Mouse (Mus musculus): ENCODE measurements at regions not wholly inside any gene's neighbourhood (a gene's known extent, or its start where the extent isn't known, plus 50 kb on each side); places are given as distances from the start of the nearest gene placed in this dataset.
A peak's percentile ranks its signal among the peaks of the same experiment; 100 is the strongest.

- no peak for DNase-seq
These were observed 404.3 kb downstream of the Cetn3 start for GRCm38 (mm10) chr13:82187196-82187595.

GRCm38 (mm10) chr13:82200739-82201138 lies 417.9 kb downstream of the Cetn3 start:
- peak; percentile 4 for DNase-seq

GRCm38 (mm10) chr13:82225430-82225829 lies 442.6 kb downstream of the Cetn3 start:
- no peak for DNase-seq

- DNase-seq = no peak
These were observed 451.0 kb downstream of the Cetn3 start for GRCm38 (mm10) chr13:82233901-82234300.

GRCm38 (mm10) chr13:82246231-82246630 lies 463.4 kb downstream of the Cetn3 start:
- no peak for DNase-seq

GRCm38 (mm10) chr13:82250361-82250760 lies 467.5 kb downstream of the Cetn3 start:
- DNase-seq = no peak

- no peak for DNase-seq
These were observed 475.6 kb downstream of the Cetn3 start for GRCm38 (mm10) chr13:82258491-82258935.

- DNase-seq = no peak
These were observed 481.4 kb downstream of the Cetn3 start for GRCm38 (mm10) chr13:82264236-82264635.

- DNase-seq = no peak
These were observed 482.3 kb downstream of the Cetn3 start for GRCm38 (mm10) chr13:82265170-82265569.

GRCm38 (mm10) chr13:82265736-82266135 lies 482.9 kb downstream of the Cetn3 start:
- DNase-seq = no peak

GRCm38 (mm10) chr13:82274733-82275132 lies 491.9 kb downstream of the Cetn3 start:
- no peak for DNase-seq

GRCm38 (mm10) chr13:82276001-82276400 lies 493.1 kb downstream of the Cetn3 start:
- DNase-seq = peak; percentile 24

- no peak for DNase-seq
These were observed 497.9 kb downstream of the Cetn3 start for GRCm38 (mm10) chr13:82280744-82281143.

- no peak for DNase-seq
These were observed 513.0 kb downstream of the Cetn3 start for GRCm38 (mm10) chr13:82295834-82296233.

GRCm38 (mm10) chr13:82304227-82304626 lies 521.4 kb downstream of the Cetn3 start:
- no peak for DNase-seq

GRCm38 (mm10) chr13:82305076-82305475 lies 522.2 kb downstream of the Cetn3 start:
- DNase-seq = no peak

GRCm38 (mm10) chr13:82308336-82308735 lies 525.5 kb downstream of the Cetn3 start:
- DNase-seq = peak; percentile 30

GRCm38 (mm10) chr13:82316573-82317202 lies 533.8 kb downstream of the Cetn3 start:
- DNase-seq = peak; percentile 40

- DNase-seq = peak; percentile 42
These were observed 534.3 kb downstream of the Cetn3 start for GRCm38 (mm10) chr13:82317203-82317580.

- no peak for DNase-seq
These were observed 535.5 kb downstream of the Cetn3 start for GRCm38 (mm10) chr13:82318395-82318794.

GRCm38 (mm10) chr13:82354355-82354754 lies 571.5 kb downstream of the Cetn3 start:
- no peak for DNase-seq

GRCm38 (mm10) chr13:82355296-82355695 lies 572.4 kb downstream of the Cetn3 start:
- no peak for DNase-seq

- DNase-seq = no peak
These were observed 576.6 kb downstream of the Cetn3 start for GRCm38 (mm10) chr13:82359442-82359841.

- DNase-seq = no peak
These were observed 577.8 kb downstream of the Cetn3 start for GRCm38 (mm10) chr13:82360711-82361110.

GRCm38 (mm10) chr13:82361379-82361778 lies 578.5 kb downstream of the Cetn3 start:
- no peak for DNase-seq

All from layer of hippocampus, adult 9-11 months (tissue).